Mouse (Mus musculus): Measurements from ENCODE around the gene Ctxn2.

DNA sequence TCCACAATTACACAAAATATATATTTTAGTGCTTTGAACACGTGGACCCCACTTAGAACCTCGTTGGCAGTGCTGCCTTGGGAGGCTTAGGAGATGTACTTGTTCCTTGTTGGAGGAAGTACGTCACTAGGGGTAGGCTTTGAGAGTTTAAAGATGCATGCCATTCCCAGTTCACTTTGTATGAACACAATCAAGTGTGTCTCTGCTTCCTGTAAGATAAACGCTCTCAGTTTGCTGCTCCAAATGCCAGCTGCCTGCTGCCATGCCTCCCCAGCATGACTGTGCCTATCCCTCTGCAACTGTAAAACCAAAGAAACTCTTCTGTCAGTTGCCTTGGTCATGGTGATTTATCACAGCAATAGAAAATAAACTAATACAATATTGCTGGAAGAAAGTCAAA, 10.7 kb upstream of the Ctxn2 start:
- TF ChIP-seq POLR2A (IDR thresholded peaks at IDR 0.05; ENCODE audit: extremely low read depth, insufficient read depth, low read length) (no peak), CTCF (IDR thresholded peaks at IDR 0.05; ENCODE audit: low read depth, low read length) (no peak)
